Mouse (Mus musculus) ES-Bruce4 (cell line): ENCODE data around the gene Foxp1. TPM values are rescaled to one million over a fixed set of nuclear protein-coding genes. Genes with fewer than 3 reads are reported as not detected.

Source experiments
- H3K27ac ChIP-seq: 2 replicates; pipeline ENCODE4 v1.5.1; 2012; ENCODE audit warnings: low read length, inconsistent platforms; ENCODE audit not compliant: insufficient read depth
- H3K27me3 ChIP-seq: 2 replicates; pipeline ENCODE4 v1.6.1; 2012; ENCODE audit warnings: mild to moderate bottlenecking, low read length, inconsistent platforms; ENCODE audit not compliant: control insufficient read depth, poor library complexity, insufficient read depth, severe bottlenecking
- H3K36me3 ChIP-seq: 2 replicates; pipeline ENCODE4 v1.6.1; 2012; ENCODE audit warnings: inconsistent platforms, mild to moderate bottlenecking, low read length, moderate library complexity; ENCODE audit not compliant: control insufficient read depth, poor library complexity, insufficient read depth, severe bottlenecking
- H3K4me1 ChIP-seq: one replicate; pipeline ENCODE4 v1.8.1; 2011; ENCODE audit warnings: low read length; ENCODE audit not compliant: control insufficient read depth, insufficient read depth
- H3K4me3 ChIP-seq: 2 replicates; pipeline ENCODE4 v1.5.1; 2011; ENCODE audit warnings: low read depth, mild to moderate bottlenecking, low read length
- H3K9ac ChIP-seq: 2 replicates; pipeline ENCODE4 v1.6.1; 2012; ENCODE audit warnings: low read depth, mild to moderate bottlenecking, inconsistent platforms; ENCODE audit not compliant: poor library complexity, severe bottlenecking
- H3K9me3 ChIP-seq: replicated peaks from 2 replicates; pipeline ENCODE4 v1.6.1; 2012; ENCODE audit warnings: mild to moderate bottlenecking, low read length, inconsistent platforms; ENCODE audit not compliant: control insufficient read depth, poor library complexity, insufficient read depth, severe bottlenecking
- CTCF ChIP-seq: IDR thresholded peaks from one replicate; pipeline ENCODE4 v1.8.1; 2011; ENCODE audit warnings: low read depth, low read length
- EP300 ChIP-seq: IDR thresholded peaks from 2 replicates; pipeline ENCODE4 v1.6.1; 2011; ENCODE audit warnings: low read depth, low read length; ENCODE audit not compliant: insufficient read depth
- POLR2A ChIP-seq: IDR thresholded peaks from one replicate; pipeline ENCODE4 v1.8.1; 2011; ENCODE audit warnings: low read length; ENCODE audit not compliant: insufficient read depth
- polyA plus RNA-seq: library from polyadenylated mRNA; stranded (reverse); fragments of >200 nt; gene quantifications from 2 replicates; pipeline ENCODE4 v1.2.4, GENCODE M21; 2011; ENCODE audit warnings: low read depth; ENCODE audit not compliant: missing spikeins, insufficient read depth, insufficient read length

Foxp1 gene
- polyA plus RNA-seq, 1 experiment, result 33.5 TPM

DNA sequence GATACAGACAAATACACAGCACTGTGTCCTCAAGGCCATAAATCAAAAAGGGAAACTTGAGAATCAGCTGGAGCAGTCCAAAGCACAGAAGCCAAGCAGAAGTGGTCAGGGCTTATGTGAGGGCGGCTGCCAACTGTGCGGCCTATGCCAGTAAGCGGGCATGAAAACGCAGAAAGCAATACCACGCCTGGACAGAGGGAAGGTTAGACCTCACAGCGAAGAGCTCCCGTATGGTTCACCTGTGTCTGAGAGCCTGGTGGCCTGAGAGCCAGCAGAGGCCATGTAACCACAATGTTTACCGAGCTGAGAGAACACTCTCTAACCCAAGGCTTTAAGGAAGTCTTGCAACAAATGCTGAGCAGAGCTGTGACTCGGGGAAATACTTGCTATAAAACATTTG, 524.8 kb downstream of the Foxp1 start:
- no peaks in the 10 kb centered on the region for H3K9me3 ChIP-seq
- H3K36me3 ChIP-seq, result peaks cover 15% of the 10 kb centered on the region
- H3K9ac ChIP-seq, result no peak overlapping the region
- TF ChIP-seq POLR2A (no peak), CTCF (no peak), EP300 (no peak)
- no peak overlapping the region for H3K27ac ChIP-seq
- no peaks in the 10 kb centered on the region for H3K4me1 ChIP-seq
- H3K4me3 ChIP-seq, result no peak overlapping the region
- H3K27me3 ChIP-seq, result no peaks in the 10 kb centered on the region

DNA sequence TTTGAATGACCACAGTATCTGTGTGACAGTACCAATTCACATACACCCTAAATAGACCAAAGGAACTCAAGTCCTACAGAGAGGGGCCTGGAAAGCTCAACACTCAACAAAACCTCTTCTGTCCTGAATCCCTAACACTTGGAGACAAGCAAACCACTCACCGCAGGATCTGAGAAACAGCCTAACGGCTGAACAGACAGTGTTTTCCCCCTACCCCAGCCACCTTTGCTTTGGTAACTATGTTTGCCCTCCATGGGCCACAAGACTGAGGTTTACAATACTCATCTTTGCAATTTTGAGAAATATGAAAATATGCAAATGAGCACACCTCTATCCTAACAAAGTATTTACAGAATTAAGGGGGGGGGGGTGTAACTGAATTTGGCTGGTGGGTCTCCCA, 525.7 kb downstream of the Foxp1 start:
- no peak overlapping the region for H3K4me3 ChIP-seq
- no peak overlapping the region for H3K27ac ChIP-seq
- no peaks in the 10 kb centered on the region for H3K4me1 ChIP-seq
- H3K36me3 ChIP-seq, result peaks cover 6% of the 10 kb centered on the region
- H3K9ac ChIP-seq, result no peak overlapping the region
- no peaks in the 10 kb centered on the region for H3K9me3 ChIP-seq
- no peaks in the 10 kb centered on the region for H3K27me3 ChIP-seq
- TF ChIP-seq POLR2A, result no peak
- no peak for TF ChIP-seq EP300
- no peak for TF ChIP-seq CTCF

DNA sequence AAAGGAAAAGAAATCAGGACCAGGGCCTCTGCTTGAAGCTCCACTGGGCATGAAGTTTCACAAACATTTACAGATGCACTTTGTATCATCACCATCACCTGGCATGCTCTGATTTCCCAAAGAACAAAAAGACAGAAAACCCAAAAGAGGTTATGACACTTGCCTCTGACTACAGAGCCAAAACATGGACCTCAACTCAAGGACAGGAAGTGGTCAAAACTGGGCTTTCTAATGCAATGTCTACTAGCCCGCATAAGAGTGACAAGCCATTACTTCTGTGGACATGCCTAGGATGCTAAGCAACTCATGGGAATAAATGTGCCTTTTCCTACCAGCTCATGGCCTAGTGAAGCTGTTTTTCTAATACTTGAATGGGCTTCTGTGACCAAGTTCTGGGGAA, 526.2 kb downstream of the Foxp1 start:
- Histone ChIP-seq H3K27me3 (no peaks in the 10 kb centered on the region), H3K9ac (no peak overlapping the region), H3K36me3 (0 out of 2 replicates have a peak, but pooled peaks cover 2% of the 10 kb centered on the region), H3K9me3 (no peaks in the 10 kb centered on the region), H3K4me3 (no peak overlapping the region), H3K27ac (no peak overlapping the region), H3K4me1 (no peaks in the 10 kb centered on the region)
- TF ChIP-seq POLR2A (no peak), EP300 (no peak), CTCF (no peak)

DNA sequence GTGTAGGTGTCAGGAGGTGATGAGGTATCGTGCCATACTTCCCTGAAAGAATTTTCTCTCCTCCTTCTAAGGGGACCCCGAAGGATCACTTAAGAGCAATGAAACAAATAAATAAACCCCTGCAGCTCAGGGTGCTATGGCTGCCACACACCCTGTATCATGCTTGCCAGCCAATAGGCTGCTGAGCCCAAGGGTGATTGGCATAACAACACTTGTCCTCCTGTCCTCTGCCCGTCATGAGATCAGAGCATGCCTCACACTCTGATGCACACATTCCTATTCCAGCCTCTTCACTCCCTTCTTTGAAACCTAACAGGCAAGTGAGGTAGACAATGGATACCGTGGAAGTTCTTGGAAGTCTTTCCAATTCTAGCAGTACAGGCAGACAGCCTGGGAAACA, 526.8 kb downstream of the Foxp1 start:
- Histone ChIP-seq H3K27me3 (no peaks in the 10 kb centered on the region), H3K27ac (no peak overlapping the region), H3K9ac (no peak overlapping the region), H3K36me3 (0 out of 2 replicates have a peak, but pooled peaks cover 2% of the 10 kb centered on the region), H3K4me3 (no peak overlapping the region), H3K9me3 (no peaks in the 10 kb centered on the region), H3K4me1 (no peaks in the 10 kb centered on the region)
- TF ChIP-seq CTCF (no peak), EP300 (no peak), POLR2A (no peak)

DNA sequence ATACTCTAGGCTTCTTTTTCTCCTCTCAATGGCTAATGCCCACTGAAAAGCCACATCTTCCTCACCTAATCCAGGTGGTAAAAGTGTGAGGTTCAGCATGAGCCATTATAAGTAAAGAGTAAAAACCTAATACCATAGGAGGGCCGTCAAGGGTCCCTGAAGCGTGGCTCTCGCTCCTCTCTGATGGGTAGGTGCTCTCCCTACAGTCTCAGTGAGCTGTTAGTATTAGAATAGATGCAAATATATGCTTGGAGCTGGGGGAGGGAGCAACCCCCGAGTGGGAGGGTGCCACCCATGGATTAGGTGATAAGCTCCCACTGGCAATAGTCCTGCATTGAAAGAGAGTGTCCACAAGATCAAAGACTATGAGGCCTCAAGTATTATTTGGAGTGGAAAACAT, 527.6 kb downstream of the Foxp1 start:
- Histone ChIP-seq H3K27me3 (no peaks in the 10 kb centered on the region), H3K9me3 (no peaks in the 10 kb centered on the region), H3K36me3 (0 out of 2 replicates have a peak, but pooled peaks cover 2% of the 10 kb centered on the region), H3K4me1 (no peaks in the 10 kb centered on the region), H3K9ac (no peak overlapping the region), H3K4me3 (no peak overlapping the region), H3K27ac (no peak overlapping the region)
- TF ChIP-seq EP300 (no peak), CTCF (no peak), POLR2A (no peak)

DNA sequence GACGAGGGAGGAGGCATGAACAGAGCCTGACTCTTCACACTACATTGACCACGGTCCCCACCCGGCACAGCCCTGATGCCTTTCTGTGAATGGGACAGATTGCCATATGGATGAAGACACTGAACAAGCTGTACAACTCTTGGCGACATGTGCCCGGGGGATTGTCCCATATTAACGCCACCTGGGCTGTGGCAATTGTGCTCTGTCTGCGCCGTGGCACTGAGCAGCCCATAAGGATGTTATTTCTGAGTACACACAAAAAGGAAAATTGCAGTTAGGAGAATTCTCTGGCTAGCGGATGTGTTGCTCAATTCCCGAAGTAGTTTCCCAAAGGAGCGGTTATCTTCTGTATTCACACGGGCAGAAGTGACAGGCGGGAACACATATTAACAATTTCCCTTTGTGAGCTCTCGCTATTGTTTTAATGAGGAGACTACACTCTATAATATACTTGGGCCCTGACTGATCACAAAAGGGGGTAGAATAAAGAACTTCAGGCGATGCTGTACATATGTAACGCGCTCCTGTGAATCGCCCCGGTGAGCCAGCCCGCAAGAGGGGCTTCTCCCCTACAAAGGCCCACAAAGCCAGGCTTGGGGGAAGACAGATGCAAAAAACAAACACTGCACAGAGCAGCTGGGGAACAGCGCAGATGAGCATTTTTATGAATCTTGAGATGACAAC, 528.3 kb downstream of the Foxp1 start:
- Histone ChIP-seq H3K9ac (no peak overlapping the region), H3K27ac (no peak overlapping the region), H3K4me1 (no peaks in the 10 kb centered on the region), H3K9me3 (no peaks in the 10 kb centered on the region), H3K27me3 (no peaks in the 10 kb centered on the region), H3K4me3 (no peak overlapping the region), H3K36me3 (0 out of 2 replicates have a peak, but pooled peaks cover 2% of the 10 kb centered on the region)
- TF ChIP-seq EP300 (no peak), POLR2A (no peak), CTCF (no peak)
